Mouse (Mus musculus): ENCODE data around the gene Galnt18. TPM values are rescaled to one million over a fixed set of nuclear protein-coding genes. Genes with fewer than 3 reads are reported as not detected.

Gene Galnt18
- polyA plus RNA-seq, 1 experiment from 2014 or later = 18.8 TPM

GRCm38 (mm10) chr7:111483321-111483720, 296.5 kb downstream of the Galnt18 start:
- Histone ChIP-seq H3K4me1 (peaks cover 21% of the 10 kb centered on the region), H3K4me2 (replicated peaks) (no peak overlapping the region), H3K27me3 (no peaks in the 10 kb centered on the region), H3K4me3 (no peak overlapping the region), H3K9ac (no peak overlapping the region), H3K27ac (no peak overlapping the region), H3K36me3 (no peaks in the 10 kb centered on the region), H3K9me3 (no peaks in the 10 kb centered on the region)
- 89% methylated on average over 3 of the region's 3 CpGs for WGBS
- ATAC-seq (ENCODE audit: low FRiP score, low read depth) = no peak

- Histone ChIP-seq H3K4me1 (peaks cover 8% of the 10 kb centered on the region; the same call in 1 of the 2 replicates), H3K36me3 (no peaks in the 10 kb centered on the region), H3K9me3 (no peaks in the 10 kb centered on the region), H3K27me3 (no peaks in the 10 kb centered on the region), H3K4me3 (no peak overlapping the region), H3K4me2 (replicated peaks) (no peak overlapping the region), H3K27ac (no peak overlapping the region), H3K9ac (no peak overlapping the region)
- no peak for ATAC-seq (ENCODE audit: low FRiP score, low read depth)
- WGBS = 44% methylated on average over 5 of the region's 5 CpGs
Measured at GRCm38 (mm10) chr7:111467715-111468114, 312.1 kb downstream of the Galnt18 start.

GRCm38 (mm10) chr7:111466720-111467119, 313.1 kb downstream of the Galnt18 start:
- Histone ChIP-seq H3K4me1 (peaks cover 3% of the 10 kb centered on the region; the same call in 1 of the 2 replicates), H3K4me3 (no peak overlapping the region), H3K9ac (no peak overlapping the region), H3K9me3 (no peaks in the 10 kb centered on the region), H3K4me2 (replicated peaks) (no peak overlapping the region), H3K36me3 (no peaks in the 10 kb centered on the region), H3K27me3 (no peaks in the 10 kb centered on the region), H3K27ac (no peak overlapping the region)
- WGBS = 91% methylated on average over 1 of the region's 1 CpGs
- no peak for ATAC-seq (ENCODE audit: low FRiP score, low read depth)

- H3K36me3 ChIP-seq = no peaks in the 10 kb centered on the region
- ATAC-seq (ENCODE audit: low FRiP score, low read depth) = no peak
- H3K27ac ChIP-seq = no peak overlapping the region
- no peak overlapping the region for H3K4me2 ChIP-seq (replicated peaks)
- 86% methylated on average over 3 of the region's 3 CpGs for WGBS
- no peaks in the 10 kb centered on the region for H3K9me3 ChIP-seq
- H3K27me3 ChIP-seq = no peaks in the 10 kb centered on the region
- H3K4me1 ChIP-seq = no peaks in the 10 kb centered on the region
- no peak overlapping the region for H3K4me3 ChIP-seq
- no peak overlapping the region for H3K9ac ChIP-seq
Measured at GRCm38 (mm10) chr7:111466121-111466520, 313.7 kb downstream of the Galnt18 start.

GRCm38 (mm10) chr7:111459716-111460115, 320.1 kb downstream of the Galnt18 start:
- Histone ChIP-seq H3K9ac (no peak overlapping the region), H3K27ac (no peak overlapping the region), H3K4me1 (no peaks in the 10 kb centered on the region), H3K9me3 (no peaks in the 10 kb centered on the region), H3K4me2 (replicated peaks) (no peak overlapping the region), H3K4me3 (no peak overlapping the region), H3K36me3 (no peaks in the 10 kb centered on the region), H3K27me3 (no peaks in the 10 kb centered on the region)
- no peak for ATAC-seq (ENCODE audit: low FRiP score, low read depth)
- 85% methylated on average over 4 of the region's 4 CpGs for WGBS

GRCm38 (mm10) chr7:111456007-111456406, 323.8 kb downstream of the Galnt18 start:
- no peak for ATAC-seq (ENCODE audit: low FRiP score, low read depth)
- peaks cover 6% of the 10 kb centered on the region; the same call in 1 of the 2 replicates for H3K4me1 ChIP-seq
- H3K9ac ChIP-seq = no peak overlapping the region
- H3K4me3 ChIP-seq = no peak overlapping the region
- H3K27me3 ChIP-seq = no peaks in the 10 kb centered on the region
- WGBS = 80% methylated on average over 3 of the region's 3 CpGs
- no peak overlapping the region for H3K27ac ChIP-seq
- no peak overlapping the region for H3K4me2 ChIP-seq (replicated peaks)
- no peaks in the 10 kb centered on the region for H3K9me3 ChIP-seq
- H3K36me3 ChIP-seq = no peaks in the 10 kb centered on the region

- H3K27me3 ChIP-seq = no peaks in the 10 kb centered on the region
- no peaks in the 10 kb centered on the region for H3K36me3 ChIP-seq
- H3K4me2 ChIP-seq (replicated peaks) = no peak overlapping the region
- H3K27ac ChIP-seq = no peak overlapping the region
- 89% methylated on average over 4 of the region's 4 CpGs for WGBS
- peaks cover 6% of the 10 kb centered on the region; the same call in 1 of the 2 replicates for H3K4me1 ChIP-seq
- no peak overlapping the region for H3K4me3 ChIP-seq
- ATAC-seq (ENCODE audit: low FRiP score, low read depth) = no peak
- no peaks in the 10 kb centered on the region for H3K9me3 ChIP-seq
- no peak overlapping the region for H3K9ac ChIP-seq
Measured at GRCm38 (mm10) chr7:111455541-111455940, 324.2 kb downstream of the Galnt18 start.

GRCm38 (mm10) chr7:111452000-111452399, 327.8 kb downstream of the Galnt18 start:
- H3K4me1 ChIP-seq = peaks cover 6% of the 10 kb centered on the region; the same call in 1 of the 2 replicates
- H3K9me3 ChIP-seq = no peaks in the 10 kb centered on the region
- no peak overlapping the region for H3K27ac ChIP-seq
- no peak for ATAC-seq (ENCODE audit: low FRiP score, low read depth)
- WGBS = 67% methylated on average over 1 of the region's 1 CpGs
- H3K36me3 ChIP-seq = no peaks in the 10 kb centered on the region
- no peak overlapping the region for H3K9ac ChIP-seq
- H3K27me3 ChIP-seq = no peaks in the 10 kb centered on the region
- H3K4me2 ChIP-seq (replicated peaks) = no peak overlapping the region
- H3K4me3 ChIP-seq = no peak overlapping the region

GRCm38 (mm10) chr7:111450286-111451095, 329.3 kb downstream of the Galnt18 start:
- no peak overlapping the region for H3K4me3 ChIP-seq
- no peak overlapping the region for H3K4me2 ChIP-seq (replicated peaks)
- H3K36me3 ChIP-seq = no peaks in the 10 kb centered on the region
- no peak overlapping the region for H3K9ac ChIP-seq
- no peak for ATAC-seq (ENCODE audit: low FRiP score, low read depth)
- no peak overlapping the region for H3K27ac ChIP-seq
- 58% methylated on average over 6 of the region's 6 CpGs for WGBS
- no peaks in the 10 kb centered on the region for H3K27me3 ChIP-seq
- no peaks in the 10 kb centered on the region for H3K9me3 ChIP-seq
- peaks cover 6% of the 10 kb centered on the region; the same call in 1 of the 2 replicates for H3K4me1 ChIP-seq

- no peak overlapping the region for H3K9ac ChIP-seq
- no peak overlapping the region for H3K4me2 ChIP-seq (replicated peaks)
- no peak overlapping the region for H3K27ac ChIP-seq
- WGBS = 25% methylated on average over 2 of the region's 2 CpGs
- no peaks in the 10 kb centered on the region for H3K9me3 ChIP-seq
- H3K27me3 ChIP-seq = no peaks in the 10 kb centered on the region
- peaks cover 19% of the 10 kb centered on the region for H3K4me1 ChIP-seq
- ATAC-seq (ENCODE audit: low FRiP score, low read depth) = no peak
- H3K36me3 ChIP-seq = no peaks in the 10 kb centered on the region
- H3K4me3 ChIP-seq = no peak overlapping the region
Measured at GRCm38 (mm10) chr7:111433173-111433572, 346.6 kb downstream of the Galnt18 start.

- H3K27ac ChIP-seq = no peak overlapping the region
- no peaks in the 10 kb centered on the region for H3K36me3 ChIP-seq
- no peak overlapping the region for H3K9ac ChIP-seq
- no peaks in the 10 kb centered on the region for H3K27me3 ChIP-seq
- H3K9me3 ChIP-seq = no peaks in the 10 kb centered on the region
- no peak overlapping the region for H3K4me2 ChIP-seq (replicated peaks)
- no peak for ATAC-seq (ENCODE audit: low FRiP score, low read depth)
- 76% methylated on average over 1 of the region's 1 CpGs for WGBS
- H3K4me1 ChIP-seq = no peaks in the 10 kb centered on the region
- H3K4me3 ChIP-seq = no peak overlapping the region
Measured at GRCm38 (mm10) chr7:111427392-111427791, 352.4 kb downstream of the Galnt18 start.
